Mouse (Mus musculus): Measurements from ENCODE around the gene Nkain2. TPM values are rescaled to one million over a fixed set of nuclear protein-coding genes. Genes with fewer than 3 reads are reported as not detected.
"Not testable (repeated sequence)": the region's sequence is repeated elsewhere in the genome, so short reads cannot be mapped to it uniquely, and the experiment has no call there.

The Nkain2 gene
- polyA plus RNA-seq, 1 experiment from 2014 or later = 1.0 TPM

- no peak overlapping the region for H3K27ac ChIP-seq (ENCODE audit: low read length)
- no peak for ATAC-seq (ENCODE audit: insufficient read depth, low FRiP score)
- no peak overlapping the region for H3K9ac ChIP-seq (ENCODE audit: low read length)
- whole genome bisulfite sequencing = 42% methylated on average over 5 of the region's 5 CpGs
- H3K9me3 ChIP-seq (replicated peaks; ENCODE audit: control insufficient read depth, low read length) = no peaks in the 10 kb centered on the region
- no peak overlapping the region for H3K4me2 ChIP-seq (ENCODE audit: low read depth, low read length)
- no peaks in the 10 kb centered on the region for H3K4me1 ChIP-seq (ENCODE audit: control insufficient read depth, insufficient read depth, low read length)
- no peaks in the 10 kb centered on the region for H3K27me3 ChIP-seq (ENCODE audit: control insufficient read depth, insufficient read depth, low read length)
- H3K36me3 ChIP-seq (ENCODE audit: control insufficient read depth, insufficient read depth, low read length) = no peaks in the 10 kb centered on the region
- no peak overlapping the region for H3K4me3 ChIP-seq (replicated peaks; ENCODE audit: low read length)
Measured at GRCm38 (mm10) chr10:31927657-31928056, 962.6 kb downstream of the Nkain2 start.

- WGBS = 86% methylated on average over 3 of the region's 3 CpGs
- not testable (repeated sequence) for H3K36me3 ChIP-seq (ENCODE audit: control insufficient read depth, insufficient read depth, low read length); ATAC-seq (ENCODE audit: insufficient read depth, low FRiP score); H3K27ac ChIP-seq (ENCODE audit: low read length); H3K4me1 ChIP-seq (ENCODE audit: control insufficient read depth, insufficient read depth, low read length); H3K4me3 ChIP-seq (replicated peaks; ENCODE audit: low read length); H3K9ac ChIP-seq (ENCODE audit: low read length); H3K4me2 ChIP-seq (ENCODE audit: low read depth, low read length); H3K9me3 ChIP-seq (replicated peaks; ENCODE audit: control insufficient read depth, low read length); H3K27me3 ChIP-seq (ENCODE audit: control insufficient read depth, insufficient read depth, low read length)
Measured at GRCm38 (mm10) chr10:31920901-31921300, 969.4 kb downstream of the Nkain2 start.

- Histone ChIP-seq H3K4me2 (ENCODE audit: low read depth, low read length) (no peak overlapping the region), H3K4me3 (replicated peaks; ENCODE audit: low read length) (no peak overlapping the region), H3K27me3 (ENCODE audit: control insufficient read depth, insufficient read depth, low read length) (no peaks in the 10 kb centered on the region), H3K36me3 (ENCODE audit: control insufficient read depth, insufficient read depth, low read length) (no peaks in the 10 kb centered on the region), H3K4me1 (ENCODE audit: control insufficient read depth, insufficient read depth, low read length) (no peaks in the 10 kb centered on the region), H3K9ac (ENCODE audit: low read length) (no peak overlapping the region), H3K9me3 (replicated peaks; ENCODE audit: control insufficient read depth, low read length) (no peaks in the 10 kb centered on the region), H3K27ac (ENCODE audit: low read length) (no peak overlapping the region)
- no peak for ATAC-seq (ENCODE audit: insufficient read depth, low FRiP score)
- 77% methylated on average over 3 of the region's 3 CpGs for WGBS
Measured at GRCm38 (mm10) chr10:31907488-31907887, 982.8 kb downstream of the Nkain2 start.

DNA sequence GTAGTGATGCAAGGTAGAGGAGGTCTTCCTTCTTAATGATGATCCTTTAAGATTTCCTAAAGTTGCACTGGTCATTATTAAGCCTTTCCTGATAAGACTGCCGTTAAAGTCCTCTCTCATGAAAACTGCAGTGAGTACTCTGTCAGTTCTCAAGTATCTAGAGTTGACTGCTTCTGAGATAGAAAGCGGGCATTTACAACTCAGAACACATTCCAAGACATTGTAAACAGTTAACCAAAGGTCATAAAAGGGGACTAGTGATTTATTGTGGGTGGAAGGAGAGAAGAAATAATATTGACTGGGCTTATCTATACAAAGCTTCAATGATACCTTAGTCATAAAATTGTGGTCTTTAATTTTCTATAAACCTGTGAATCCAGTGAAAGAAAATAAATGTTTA is 990.8 kb downstream of the Nkain2 start:
- no peaks in the 10 kb centered on the region for H3K27me3 ChIP-seq (ENCODE audit: control insufficient read depth, insufficient read depth, low read length)
- H3K4me1 ChIP-seq (ENCODE audit: control insufficient read depth, insufficient read depth, low read length) = no peaks in the 10 kb centered on the region
- 19% methylated on average over 2 of the region's 2 CpGs for WGBS
- H3K9ac ChIP-seq (ENCODE audit: low read length) = no peak overlapping the region
- no peaks in the 10 kb centered on the region for H3K9me3 ChIP-seq (replicated peaks; ENCODE audit: control insufficient read depth, low read length)
- no peak for ATAC-seq (ENCODE audit: insufficient read depth, low FRiP score)
- H3K4me2 ChIP-seq (ENCODE audit: low read depth, low read length) = no peak overlapping the region
- no peak overlapping the region for H3K27ac ChIP-seq (ENCODE audit: low read length)
- H3K4me3 ChIP-seq (replicated peaks; ENCODE audit: low read length) = no peak overlapping the region
- H3K36me3 ChIP-seq (ENCODE audit: control insufficient read depth, insufficient read depth, low read length) = no peaks in the 10 kb centered on the region

DNA sequence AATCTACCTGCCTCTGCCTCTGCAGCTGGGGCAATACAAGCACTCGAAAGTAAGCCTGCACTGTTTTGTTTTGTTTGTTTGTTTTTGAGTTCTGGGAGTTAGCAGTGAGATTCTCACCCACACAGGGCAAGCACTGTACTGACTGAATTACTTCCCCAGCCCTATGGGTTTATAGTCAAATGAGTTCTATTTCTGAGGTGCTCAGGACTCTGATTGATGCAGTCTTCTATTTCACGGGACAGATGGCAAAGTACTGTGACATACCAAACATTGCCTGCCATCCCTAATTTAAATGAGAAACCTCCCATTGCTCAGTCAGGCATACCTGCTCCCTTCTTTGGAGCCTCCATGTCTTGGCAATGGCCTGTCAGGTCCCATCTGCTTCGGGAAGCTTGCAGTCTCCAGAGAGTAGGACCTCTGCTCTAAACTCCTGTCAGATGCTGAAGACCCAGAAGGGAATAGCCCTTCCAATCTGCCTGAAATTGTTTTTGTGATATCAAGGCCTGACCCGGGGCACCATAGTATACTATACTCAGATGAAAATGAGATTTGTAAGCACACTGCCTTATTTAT is 1016.9 kb downstream of the Nkain2 start:
- H3K9me3 ChIP-seq (replicated peaks; ENCODE audit: control insufficient read depth, low read length) = no peaks in the 10 kb centered on the region
- no peak overlapping the region for H3K4me2 ChIP-seq (ENCODE audit: low read depth, low read length)
- 63% methylated on average over 4 of the region's 4 CpGs for WGBS
- ATAC-seq (ENCODE audit: insufficient read depth, low FRiP score) = no peak
- no peak overlapping the region for H3K4me3 ChIP-seq (replicated peaks; ENCODE audit: low read length)
- no peaks in the 10 kb centered on the region for H3K27me3 ChIP-seq (ENCODE audit: control insufficient read depth, insufficient read depth, low read length)
- no peaks in the 10 kb centered on the region for H3K36me3 ChIP-seq (ENCODE audit: control insufficient read depth, insufficient read depth, low read length)
- no peak overlapping the region for H3K27ac ChIP-seq (ENCODE audit: low read length)
- H3K9ac ChIP-seq (ENCODE audit: low read length) = no peak overlapping the region
- no peaks in the 10 kb centered on the region for H3K4me1 ChIP-seq (ENCODE audit: control insufficient read depth, insufficient read depth, low read length)

DNA sequence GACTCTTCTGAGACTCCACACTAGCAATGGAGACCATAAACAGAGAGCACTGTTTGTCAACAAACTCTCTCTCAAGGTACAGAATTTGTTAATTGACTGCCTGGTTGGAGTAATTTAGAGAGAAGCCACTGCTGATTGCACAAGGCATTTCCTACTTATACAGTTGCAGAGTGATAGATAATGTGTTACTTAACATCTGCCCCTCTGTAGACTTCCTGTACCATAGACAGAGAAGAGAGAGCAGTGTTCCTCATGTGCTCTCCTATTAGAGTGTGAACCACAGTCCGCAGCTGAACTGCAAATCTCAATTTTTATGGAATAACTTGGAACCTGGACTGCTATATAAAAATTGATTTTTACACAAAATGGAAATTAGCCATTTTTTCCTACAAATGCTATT is 1022.0 kb downstream of the Nkain2 start:
- H3K4me3 ChIP-seq (replicated peaks; ENCODE audit: low read length) = no peak overlapping the region
- H3K27me3 ChIP-seq (ENCODE audit: control insufficient read depth, insufficient read depth, low read length) = no peaks in the 10 kb centered on the region
- H3K27ac ChIP-seq (ENCODE audit: low read length) = no peak overlapping the region
- 88% methylated on average over 1 of the region's 1 CpGs for WGBS
- no peaks in the 10 kb centered on the region for H3K9me3 ChIP-seq (replicated peaks; ENCODE audit: control insufficient read depth, low read length)
- H3K4me1 ChIP-seq (ENCODE audit: control insufficient read depth, insufficient read depth, low read length) = no peaks in the 10 kb centered on the region
- H3K9ac ChIP-seq (ENCODE audit: low read length) = no peak overlapping the region
- no peaks in the 10 kb centered on the region for H3K36me3 ChIP-seq (ENCODE audit: control insufficient read depth, insufficient read depth, low read length)
- ATAC-seq (ENCODE audit: insufficient read depth, low FRiP score) = no peak
- H3K4me2 ChIP-seq (ENCODE audit: low read depth, low read length) = no peak overlapping the region

DNA sequence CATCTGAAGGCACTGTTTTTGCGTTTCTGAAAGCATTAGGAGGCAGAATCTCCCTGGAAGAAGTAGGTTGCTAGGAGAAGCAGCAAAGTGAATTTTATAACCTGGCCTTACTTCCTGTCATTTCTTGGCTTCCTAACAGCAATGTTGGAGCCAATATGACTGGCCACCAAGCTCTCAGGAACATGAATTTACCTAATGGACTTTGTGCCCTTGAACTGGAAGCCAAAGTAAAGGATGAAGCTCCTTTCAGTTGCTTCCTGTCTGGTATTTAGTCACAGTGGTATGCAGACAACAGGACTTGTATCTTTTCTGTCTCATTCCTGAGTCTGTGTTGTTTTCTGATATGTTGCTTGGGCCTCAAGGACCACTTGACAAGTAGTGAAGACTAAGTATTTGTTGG is 1063.2 kb downstream of the Nkain2 start:
- Histone ChIP-seq H3K36me3 (ENCODE audit: control insufficient read depth, insufficient read depth, low read length) (no peaks in the 10 kb centered on the region), H3K9me3 (replicated peaks; ENCODE audit: control insufficient read depth, low read length) (no peaks in the 10 kb centered on the region), H3K9ac (ENCODE audit: low read length) (no peak overlapping the region), H3K27me3 (ENCODE audit: control insufficient read depth, insufficient read depth, low read length) (no peaks in the 10 kb centered on the region), H3K4me1 (ENCODE audit: control insufficient read depth, insufficient read depth, low read length) (no peaks in the 10 kb centered on the region), H3K27ac (ENCODE audit: low read length) (no peak overlapping the region), H3K4me3 (replicated peaks; ENCODE audit: low read length) (no peak overlapping the region), H3K4me2 (ENCODE audit: low read depth, low read length) (no peak overlapping the region)
- WGBS = 78% methylated on average over 1 of the region's 1 CpGs
- ATAC-seq (ENCODE audit: insufficient read depth, low FRiP score) = no peak

DNA sequence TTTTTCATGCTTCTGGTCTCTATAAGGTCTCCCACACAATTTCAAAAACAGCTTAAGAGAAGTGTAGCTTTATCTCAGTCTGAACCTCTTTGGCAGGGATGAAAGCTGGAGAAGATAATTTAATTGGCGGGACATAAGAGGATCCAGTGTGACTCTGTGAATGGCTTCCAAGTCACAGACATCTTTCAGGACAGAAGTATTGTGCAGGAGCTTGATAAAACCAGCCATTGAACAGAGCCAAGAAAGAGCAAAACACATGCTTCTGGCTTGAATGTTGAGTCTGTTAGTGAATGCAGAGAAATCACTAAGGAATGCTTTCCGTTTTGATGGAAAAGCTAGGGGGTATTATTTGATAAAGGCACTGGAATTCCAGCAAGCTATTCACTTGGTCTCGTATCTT is 1077.7 kb downstream of the Nkain2 start:
- no peak for ATAC-seq (ENCODE audit: insufficient read depth, low FRiP score)
- no peak overlapping the region for H3K4me2 ChIP-seq (ENCODE audit: low read depth, low read length)
- no peaks in the 10 kb centered on the region for H3K4me1 ChIP-seq (ENCODE audit: control insufficient read depth, insufficient read depth, low read length)
- H3K27me3 ChIP-seq (ENCODE audit: control insufficient read depth, insufficient read depth, low read length) = no peaks in the 10 kb centered on the region
- WGBS = 53% methylated on average over 3 of the region's 3 CpGs
- no peak overlapping the region for H3K9ac ChIP-seq (ENCODE audit: low read length)
- H3K9me3 ChIP-seq (replicated peaks; ENCODE audit: control insufficient read depth, low read length) = no peaks in the 10 kb centered on the region
- H3K36me3 ChIP-seq (ENCODE audit: control insufficient read depth, insufficient read depth, low read length) = no peaks in the 10 kb centered on the region
- no peak overlapping the region for H3K4me3 ChIP-seq (replicated peaks; ENCODE audit: low read length)
- H3K27ac ChIP-seq (ENCODE audit: low read length) = no peak overlapping the region

- Histone ChIP-seq H3K4me2 (ENCODE audit: low read depth, low read length) (no peak overlapping the region), H3K4me3 (replicated peaks; ENCODE audit: low read length) (no peak overlapping the region), H3K36me3 (ENCODE audit: control insufficient read depth, insufficient read depth, low read length) (no peaks in the 10 kb centered on the region), H3K9me3 (replicated peaks; ENCODE audit: control insufficient read depth, low read length) (no peaks in the 10 kb centered on the region), H3K27ac (ENCODE audit: low read length) (no peak overlapping the region), H3K27me3 (ENCODE audit: control insufficient read depth, insufficient read depth, low read length) (no peaks in the 10 kb centered on the region), H3K9ac (ENCODE audit: low read length) (no peak overlapping the region), H3K4me1 (ENCODE audit: control insufficient read depth, insufficient read depth, low read length) (no peaks in the 10 kb centered on the region)
- WGBS = 19% methylated on average over 5 of the region's 5 CpGs
- peak; percentile 64; the same call in 1 of the 2 replicates for ATAC-seq (ENCODE audit: insufficient read depth, low FRiP score)
Measured at GRCm38 (mm10) chr10:31742443-31743057, 1147.7 kb downstream of the Nkain2 start.

Data from stomach, embryonic 16.5 days (tissue).